Mouse (Mus musculus): ENCODE measurements around the gene Klhl31.

Klhl31 gene

GRCm38 (mm10) chr9:77628676-77629075, 7.6 kb upstream of the Klhl31 start:
- no peak for DNase-seq

GRCm38 (mm10) chr9:77629708-77630107, 6.6 kb upstream of the Klhl31 start:
- no peak for DNase-seq

DNA sequence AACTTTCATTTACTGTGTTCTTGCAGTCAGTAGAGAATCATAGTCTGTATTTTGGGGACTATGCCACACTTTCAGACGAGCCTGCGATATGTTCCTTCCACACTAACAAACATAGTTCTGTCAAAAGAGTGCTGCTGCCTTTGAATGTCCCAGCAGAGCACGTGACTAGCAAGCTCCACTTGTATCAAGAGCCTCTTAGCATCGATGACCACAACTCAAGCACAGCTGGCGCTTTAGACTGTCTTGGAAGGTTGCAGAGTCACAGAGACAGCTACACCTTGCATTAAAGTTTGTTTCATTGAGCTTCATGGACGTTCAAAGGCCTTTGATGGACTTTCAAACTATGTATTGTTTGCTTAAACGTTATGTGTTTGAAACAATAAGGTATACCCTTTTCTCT, 5.5 kb upstream of the Klhl31 start:
- no peak for DNase-seq

DNA sequence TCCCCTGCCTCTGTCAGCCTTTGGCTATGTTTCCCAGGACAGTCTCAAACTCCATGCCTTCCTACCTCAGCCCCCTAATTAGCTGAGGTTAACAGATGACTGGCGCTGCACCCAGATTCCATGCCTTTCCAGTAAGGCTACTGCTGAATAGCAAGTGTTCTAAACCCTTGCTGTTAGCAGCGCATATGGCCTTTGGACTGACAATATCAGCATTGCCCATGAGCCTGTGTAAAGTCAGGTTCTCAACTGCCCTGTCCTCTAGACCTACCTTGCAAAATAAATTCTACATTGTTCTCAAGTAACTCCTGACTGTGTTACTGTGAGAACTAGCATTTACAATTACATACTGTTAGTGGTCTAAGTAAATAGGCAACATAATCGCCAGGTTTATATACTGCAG, 3.9 kb upstream of the Klhl31 start:
- DNase-seq, result no peak

- no peak for DNase-seq
Measured at GRCm38 (mm10) chr9:77636003-77636402, 297 bp upstream of the Klhl31 start.

GRCm38 (mm10) chr9:77637357-77637756, 1.1 kb downstream of the Klhl31 start:
- no peak for DNase-seq

GRCm38 (mm10) chr9:77645176-77645575, 8.9 kb downstream of the Klhl31 start:
- no peak for DNase-seq

DNA sequence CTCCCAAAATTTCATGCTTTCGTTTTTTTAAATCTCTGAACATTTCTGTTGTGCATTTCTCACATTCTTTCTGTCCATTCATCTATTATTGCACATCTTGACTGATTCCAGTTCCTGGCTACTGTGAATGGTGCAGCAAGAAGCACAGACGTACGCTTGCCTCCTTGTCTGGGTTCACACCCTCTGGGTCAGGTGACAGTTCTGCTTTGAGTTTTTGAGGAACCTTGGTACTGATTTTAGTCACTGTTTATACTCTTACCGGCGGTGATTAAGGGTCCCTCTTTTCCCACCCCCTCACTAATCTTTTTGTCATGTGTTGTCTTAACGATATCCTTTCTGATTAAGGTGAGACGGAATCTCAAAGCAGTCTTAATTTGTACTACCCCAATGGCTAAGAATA, 15.5 kb downstream of the Klhl31 start:
- no peak for DNase-seq

GRCm38 (mm10) chr9:77653907-77654306, 17.6 kb downstream of the Klhl31 start:
- DNase-seq, result no peak

- peak; percentile 62 for DNase-seq
Measured at GRCm38 (mm10) chr9:77655181-77655934, 19.1 kb downstream of the Klhl31 start.

DNA sequence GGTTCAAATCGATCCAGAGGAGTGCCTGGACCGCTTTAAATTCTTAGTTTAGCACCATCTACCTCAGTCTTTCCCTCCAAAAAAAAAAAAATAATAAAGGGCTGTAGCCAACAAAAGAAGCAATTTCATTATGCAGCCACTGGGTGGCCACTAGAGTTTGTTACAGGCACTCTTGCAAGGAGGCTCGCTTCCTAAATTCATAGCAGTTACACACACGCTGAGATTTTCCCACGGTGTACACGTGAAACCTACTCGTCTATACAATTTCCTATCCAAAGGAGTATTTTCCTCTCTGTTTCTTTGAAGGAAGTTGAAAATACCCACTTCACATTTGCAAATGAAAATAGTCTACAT, 19.6 kb downstream of the Klhl31 start:
- DNase-seq, result peak; percentile 39

- DNase-seq, result no peak
Measured at GRCm38 (mm10) chr9:77662917-77663316, 26.6 kb downstream of the Klhl31 start.

DNA sequence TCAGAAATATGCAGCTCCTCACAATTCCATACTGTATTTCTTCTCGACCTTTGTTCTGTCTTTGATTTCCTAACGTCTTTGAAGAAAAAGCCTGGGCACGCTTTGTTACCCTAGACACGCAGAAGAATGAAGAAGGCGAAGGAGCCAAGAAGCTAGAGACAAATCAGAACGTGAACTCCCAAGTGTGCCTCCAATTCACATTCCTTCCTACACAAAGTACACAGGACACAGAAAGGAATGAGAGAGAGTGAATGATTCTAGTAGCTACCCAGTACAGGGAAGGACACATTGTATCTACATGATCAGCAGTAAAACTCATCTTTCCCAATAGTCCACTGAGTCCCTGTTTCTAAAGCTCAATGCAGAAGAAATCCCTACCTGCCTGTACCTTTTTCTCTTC, 33.8 kb downstream of the Klhl31 start:
- DNase-seq, result no peak

- no peak for DNase-seq
Measured at GRCm38 (mm10) chr9:77671004-77671403, 34.7 kb downstream of the Klhl31 start.

GRCm38 (mm10) chr9:77673218-77673617, 36.9 kb downstream of the Klhl31 start:
- no peak for DNase-seq

- no peak for DNase-seq
Measured at GRCm38 (mm10) chr9:77673986-77674385, 37.7 kb downstream of the Klhl31 start.

GRCm38 (mm10) chr9:77684938-77685337, 48.6 kb downstream of the Klhl31 start:
- no peak for DNase-seq

DNA sequence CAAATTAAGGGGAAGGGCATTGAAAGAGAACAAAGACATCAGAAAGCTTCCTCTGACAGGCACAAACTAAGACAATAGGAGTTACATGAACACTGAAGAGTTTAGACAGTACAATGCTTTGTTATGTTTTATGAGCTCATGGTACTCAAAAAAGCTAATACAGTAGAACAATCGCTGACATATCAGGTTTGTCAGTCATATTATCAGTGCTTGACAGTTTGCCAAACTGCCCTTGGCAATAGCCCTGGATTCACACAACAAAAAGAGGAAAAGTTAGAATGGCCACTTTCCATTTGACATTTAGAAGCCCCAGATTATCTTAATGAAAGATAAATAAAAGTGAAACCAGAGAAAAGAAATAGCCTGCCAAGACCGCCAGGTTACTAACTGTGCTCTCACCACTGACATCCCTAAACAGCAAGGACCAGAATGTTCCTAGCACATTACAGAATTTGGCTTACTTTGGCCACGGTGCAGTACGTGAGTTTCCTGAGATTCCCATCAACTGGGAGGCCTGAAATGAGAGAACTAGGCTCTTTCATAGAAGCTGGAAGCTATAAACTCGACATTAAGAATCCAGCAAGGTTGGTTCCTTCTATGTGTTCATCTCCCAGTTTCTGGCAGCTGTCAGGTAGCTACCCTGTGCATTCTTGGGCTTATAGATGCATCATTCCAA, 49.7 kb downstream of the Klhl31 start:
- no peak for DNase-seq

GRCm38 (mm10) chr9:77692707-77693106, 56.4 kb downstream of the Klhl31 start:
- DNase-seq, result no peak

- no peak for DNase-seq
Measured at GRCm38 (mm10) chr9:77693405-77693804, 57.1 kb downstream of the Klhl31 start.

- no peak for DNase-seq
Measured at GRCm38 (mm10) chr9:77695586-77695985, 59.3 kb downstream of the Klhl31 start.

GRCm38 (mm10) chr9:77703476-77703875, 67.2 kb downstream of the Klhl31 start:
- DNase-seq, result no peak

- no peak for DNase-seq
Measured at GRCm38 (mm10) chr9:77704108-77704507, 67.8 kb downstream of the Klhl31 start.

DNA sequence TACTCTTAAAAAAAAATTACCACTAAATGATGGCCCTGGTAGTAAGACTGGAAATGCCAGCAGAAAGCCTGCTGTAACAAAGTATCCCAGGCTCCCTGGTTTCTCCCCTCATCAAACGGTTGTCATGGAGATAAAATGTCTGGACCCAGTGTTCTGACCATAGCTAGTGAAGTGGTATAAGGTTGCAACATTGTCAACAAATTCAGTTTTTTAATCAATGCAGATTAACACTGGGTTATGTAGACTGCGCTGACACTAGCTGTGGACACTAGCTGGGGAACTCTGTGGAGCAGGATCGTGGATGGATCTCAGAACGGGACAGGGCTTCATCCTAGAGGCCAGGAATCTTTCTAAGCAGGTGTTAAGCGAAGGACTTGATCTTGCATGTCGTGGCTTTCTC, 70.2 kb downstream of the Klhl31 start:
- no peak for DNase-seq

All from right cerebral cortex, postnatal 25 days (tissue).